Mouse (Mus musculus): ENCODE results near the gene Ctse. TPM values are rescaled to one million over a fixed set of nuclear protein-coding genes. Genes with fewer than 3 reads are reported as not detected.
A peak's percentile ranks its signal among the peaks of the same experiment; 100 is the strongest.

Ctse gene
- total RNA-seq, 2 experiments from 2014 or later = not detected

DNA sequence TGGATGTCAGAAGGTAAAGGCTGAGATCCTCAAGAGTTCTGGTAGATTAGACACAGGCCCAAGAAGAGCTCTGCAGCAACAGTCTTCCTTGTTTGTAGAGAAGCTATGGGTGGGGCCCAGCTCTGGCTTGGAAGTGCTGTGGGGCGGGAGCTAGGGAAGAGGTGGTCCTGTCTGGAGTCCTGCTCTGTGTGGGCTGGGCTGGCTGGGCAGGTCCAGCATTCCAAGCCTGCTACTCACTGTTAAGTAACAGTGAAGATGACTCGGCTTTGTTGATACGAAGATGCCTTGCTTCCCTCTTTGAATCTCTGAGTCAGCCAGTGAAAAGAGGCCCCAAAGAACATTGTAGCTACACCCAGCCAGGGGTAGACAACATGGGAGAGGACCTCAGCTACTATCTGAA lies 52.3 kb downstream of the Ctse start:
- no peak for DNase-seq (ENCODE audit: low spot score in 2 of 2)
- no peak for TF ChIP-seq CTCF (conservative IDR thresholded peaks at IDR 0.05)
- no peak overlapping the region for H3K4me3 ChIP-seq

GRCm38 (mm10) chr1:131691356-131691755 lies 53.2 kb downstream of the Ctse start:
- H3K27ac ChIP-seq = no peak overlapping the region
- DNase-seq (ENCODE audit: low spot score in 2 of 2) = no peak
- TF ChIP-seq CTCF (conservative IDR thresholded peaks at IDR 0.05) = no peak
- no peak overlapping the region for H3K4me3 ChIP-seq

More for the DNA sequence above, 52.3 kb downstream of the Ctse start:
- no peak overlapping the region for H3K27ac ChIP-seq

GRCm38 (mm10) chr1:131695308-131695707 lies 57.2 kb downstream of the Ctse start:
- DNase-seq (ENCODE audit: low spot score in 2 of 2) = no peak
- Histone ChIP-seq H3K4me3 (no peak overlapping the region), H3K27ac (no peak overlapping the region)
- no peak for TF ChIP-seq CTCF (conservative IDR thresholded peaks at IDR 0.05)

DNA sequence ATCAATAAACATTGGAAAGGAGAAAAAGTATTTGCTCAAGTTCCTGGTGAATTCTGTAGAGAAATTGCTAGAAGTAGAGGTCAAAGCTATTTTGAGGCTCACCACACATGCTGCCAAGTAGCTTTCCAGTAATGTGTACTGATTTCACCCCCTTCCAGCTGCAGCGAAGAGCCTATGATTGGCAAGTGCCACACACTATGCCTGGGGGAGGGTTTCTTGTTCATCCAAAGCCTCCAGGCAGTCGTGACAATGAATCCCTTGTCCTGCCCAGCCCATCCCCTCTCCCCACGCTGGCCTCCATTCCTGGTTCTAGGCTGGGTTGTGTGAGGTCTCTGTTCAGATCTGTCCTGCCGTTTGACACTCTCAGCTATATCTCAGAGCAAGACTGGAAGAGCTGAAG lies 58.2 kb downstream of the Ctse start:
- no peak for TF ChIP-seq CTCF (conservative IDR thresholded peaks at IDR 0.05)
- Histone ChIP-seq H3K4me3 (no peak overlapping the region), H3K27ac (no peak overlapping the region)
- peak in 1 of 2 experiments; percentile 44 for DNase-seq (ENCODE audit: low spot score in 2 of 2)

GRCm38 (mm10) chr1:131698770-131699169 lies 60.7 kb downstream of the Ctse start:
- TF ChIP-seq CTCF (conservative IDR thresholded peaks at IDR 0.05) = no peak
- no peak for DNase-seq (ENCODE audit: low spot score in 2 of 2)
- no peak overlapping the region for H3K4me3 ChIP-seq

GRCm38 (mm10) chr1:131699642-131700041 lies 61.5 kb downstream of the Ctse start:
- no peak for TF ChIP-seq CTCF (conservative IDR thresholded peaks at IDR 0.05)
- Histone ChIP-seq H3K27ac (no peak overlapping the region), H3K4me3 (no peak overlapping the region)
- no peak for DNase-seq (ENCODE audit: low spot score in 2 of 2)

More at GRCm38 (mm10) chr1:131698770-131699169, 60.7 kb downstream of the Ctse start:
- H3K27ac ChIP-seq = no peak overlapping the region

DNA sequence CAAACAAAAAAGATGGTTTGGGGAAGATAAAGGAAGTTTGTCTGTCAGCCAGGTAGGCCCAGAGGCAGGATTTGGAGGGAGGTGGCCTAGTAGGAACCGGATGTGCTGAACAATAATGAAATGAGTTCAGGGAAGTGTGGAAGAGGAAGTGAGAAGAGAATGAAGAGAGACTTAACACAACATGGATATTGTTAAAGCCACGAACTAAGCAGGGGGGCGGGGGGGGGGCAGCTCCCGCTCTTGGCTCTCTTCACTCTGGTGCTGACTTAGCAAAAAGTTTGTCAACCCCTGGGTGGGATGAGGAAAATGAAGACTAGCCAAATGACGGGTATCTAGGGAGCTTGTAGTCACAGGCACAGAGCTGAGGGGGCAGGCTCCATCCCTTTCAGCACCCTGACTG lies 62.3 kb downstream of the Ctse start:
- H3K4me3 ChIP-seq = no peak overlapping the region
- no peak for DNase-seq (ENCODE audit: low spot score in 2 of 2)
- TF ChIP-seq CTCF (conservative IDR thresholded peaks at IDR 0.05) = no peak
- no peak overlapping the region for H3K27ac ChIP-seq

GRCm38 (mm10) chr1:131701391-131701790 lies 63.3 kb downstream of the Ctse start:
- no peak overlapping the region for H3K27ac ChIP-seq
- TF ChIP-seq CTCF (conservative IDR thresholded peaks at IDR 0.05) = peak; percentile 49
- no peak overlapping the region for H3K4me3 ChIP-seq
- no peak for DNase-seq (ENCODE audit: low spot score in 2 of 2)

DNA sequence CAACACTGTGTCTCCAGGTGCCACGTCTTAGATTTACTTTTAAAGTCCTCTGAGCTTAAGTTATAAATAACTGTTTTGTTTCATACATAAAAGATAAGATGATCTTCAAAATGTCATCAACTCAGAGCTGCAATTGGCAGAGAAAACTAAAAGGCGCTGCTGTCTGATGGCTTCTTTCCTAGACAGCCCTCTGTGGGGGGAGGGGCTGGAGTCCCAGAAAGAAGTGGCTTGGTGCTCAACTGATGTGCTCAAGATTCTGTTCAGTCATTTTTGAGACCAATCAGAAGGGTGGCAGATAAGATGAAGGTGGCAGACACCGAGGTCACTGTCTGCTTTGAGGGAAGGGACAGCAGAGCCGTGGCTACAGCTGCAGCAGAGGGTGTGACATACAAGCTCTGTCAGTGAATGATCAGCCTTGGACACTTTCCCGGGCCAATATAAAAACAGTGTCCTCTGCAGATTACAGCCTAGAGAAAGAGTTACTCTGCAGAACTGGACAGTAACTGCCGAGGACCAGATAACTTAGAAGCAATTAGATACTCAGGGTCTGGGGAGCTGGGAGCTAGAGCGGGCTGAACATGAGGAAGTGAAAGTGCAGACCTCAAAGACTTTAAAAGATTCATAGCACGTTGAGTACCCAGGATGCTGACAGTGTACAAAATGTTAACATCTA lies 64.1 kb downstream of the Ctse start:
- Histone ChIP-seq H3K4me3 (no peak overlapping the region), H3K27ac (no peak overlapping the region)
- DNase-seq (ENCODE audit: low spot score in 2 of 2) = no peak
- no peak for TF ChIP-seq CTCF (conservative IDR thresholded peaks at IDR 0.05)

- TF ChIP-seq CTCF (conservative IDR thresholded peaks at IDR 0.05) = no peak
Measured at GRCm38 (mm10) chr1:131703482-131703881, 65.4 kb downstream of the Ctse start.

DNA sequence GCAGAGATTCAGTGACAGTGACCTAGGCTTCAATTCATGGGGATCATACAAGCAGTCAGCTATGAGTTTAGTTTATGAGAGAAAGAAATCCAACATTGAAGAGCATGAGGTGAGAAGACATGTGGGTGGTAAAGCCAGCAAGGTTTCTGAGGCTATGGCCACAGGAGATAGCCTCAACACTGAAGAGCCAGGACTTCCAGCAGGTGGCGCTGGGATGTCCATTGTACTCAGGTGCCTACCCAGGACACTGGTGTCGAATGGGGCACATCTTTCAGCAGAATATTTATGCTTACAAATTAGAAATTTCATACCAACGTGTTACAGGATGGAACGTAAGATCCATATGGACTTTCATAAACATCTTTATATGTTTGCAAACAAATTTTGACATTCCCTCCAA lies 70.2 kb downstream of the Ctse start:
- H3K27ac ChIP-seq = no peak overlapping the region
- peak; percentile 84 for TF ChIP-seq CTCF (conservative IDR thresholded peaks at IDR 0.05)
- no peak overlapping the region for H3K4me3 ChIP-seq
- peak in 1 of 2 experiments; percentile 47 for DNase-seq (ENCODE audit: low spot score in 2 of 2)

More at GRCm38 (mm10) chr1:131703482-131703881, 65.4 kb downstream of the Ctse start:
- DNase-seq (ENCODE audit: low spot score in 2 of 2) = no peak
- Histone ChIP-seq H3K4me3 (no peak overlapping the region), H3K27ac (no peak overlapping the region)

- Histone ChIP-seq H3K4me3 (no peak overlapping the region), H3K27ac (no peak overlapping the region)
- DNase-seq (ENCODE audit: low spot score in 2 of 2) = no peak
- TF ChIP-seq CTCF (conservative IDR thresholded peaks at IDR 0.05) = no peak
Measured at GRCm38 (mm10) chr1:131711518-131711917, 73.4 kb downstream of the Ctse start.

DNA sequence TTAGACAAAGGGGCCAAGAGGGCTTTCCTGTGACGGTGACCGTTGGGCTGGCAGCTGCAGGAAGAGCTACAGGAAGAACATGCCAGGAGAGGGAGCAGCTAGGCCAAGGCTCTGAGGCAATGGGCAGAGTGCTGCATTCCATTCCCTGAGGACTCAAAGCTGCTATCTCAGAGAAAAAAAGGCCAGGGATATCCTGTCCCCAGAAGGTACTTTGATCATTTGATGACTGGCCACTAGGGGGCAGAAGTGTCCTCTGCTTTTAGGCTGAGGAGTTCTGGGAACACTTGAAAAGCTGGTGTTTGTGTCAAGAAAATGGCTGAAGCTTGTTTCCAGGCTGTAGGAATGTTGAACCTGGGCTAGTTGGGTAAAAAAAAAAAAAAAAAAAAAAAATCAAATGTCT lies 74.3 kb downstream of the Ctse start:
- no peak overlapping the region for H3K27ac ChIP-seq
- DNase-seq (ENCODE audit: low spot score in 2 of 2) = peak; percentile 86 to 90
- no peak overlapping the region for H3K4me3 ChIP-seq
- peak; percentile 90 for TF ChIP-seq CTCF (conservative IDR thresholded peaks at IDR 0.05)

Data from layer of hippocampus, adult 2 months (tissue).